Mouse (Mus musculus) liver, embryonic 14.5 days (tissue): Measurements from ENCODE around the gene Zfp445. TPM values are rescaled to one million over a fixed set of nuclear protein-coding genes. Genes with fewer than 3 reads are reported as not detected.

Experiments
- ATAC-seq: fragments of 200-750 bp; cut with Nextera tagmentation; 2 replicates; pipeline ENCODE4 v1.8.0; 2017; ENCODE audit warnings: moderate number of reproducible peaks, mild to moderate bottlenecking, moderate library complexity; ENCODE audit not compliant: insufficient read depth
- DNase-seq, 3 experiments: peaks; one replicate each; pipeline ENCODE4 v3.0.0-alpha.2; 2012 to 2013; ENCODE audit warnings: low read depth in 3 of 3, low spot score in 3 of 3
- H3K27ac ChIP-seq: fragments of 300-500 bp; sonication (generic); 2 replicates; pipeline ENCODE4 v1.5.1; 2014; ENCODE audit warnings: moderate library complexity, mild to moderate bottlenecking, control low read depth, inconsistent platforms
- H3K27me3 ChIP-seq: fragments of 300-500 bp; sonication (generic); 2 replicates; pipeline ENCODE4 v1.6.1; 2014; ENCODE audit warnings: mild to moderate bottlenecking, low read length, moderate library complexity; ENCODE audit not compliant: control insufficient read depth, insufficient read depth
- H3K36me3 ChIP-seq: fragments of 300-500 bp; sonication (generic); replicated peaks from 2 replicates; pipeline ENCODE4 v1.6.1; 2014; ENCODE audit warnings: low read depth; ENCODE audit not compliant: control insufficient read depth, insufficient read depth
- H3K4me1 ChIP-seq, 2 experiments: fragments of 200-500 bp in 1 of 2; fragments of 300-500 bp in 1 of 2; sonication (generic) in 1 of 2; replicated peaks; 2 replicates each; pipeline ENCODE4 v1.6.1; 2012 to 2014; ENCODE audit warnings: antibody characterized with exemption in 1 of 2, inconsistent platforms in 1 of 2, low read length in 1 of 2; ENCODE audit not compliant: control insufficient read depth in 2 of 2, insufficient read depth in 2 of 2
- H3K4me2 ChIP-seq: fragments of 300-500 bp; sonication (generic); 2 replicates; pipeline ENCODE4 v1.6.1; 2014; ENCODE audit warnings: low read depth, mild to moderate bottlenecking, control low read depth, moderate library complexity
- H3K4me3 ChIP-seq, 2 experiments: fragments of 200-500 bp in 1 of 2; fragments of 300-500 bp in 1 of 2; sonication (generic) in 1 of 2; 2 replicates each; pipeline ENCODE4 v1.5.1; 2012 to 2014; ENCODE audit warnings: low read depth in 2 of 2, low read length in 2 of 2, mild to moderate bottlenecking in 2 of 2, control low read depth in 1 of 2, inconsistent platforms in 1 of 2, moderate library complexity in 1 of 2; ENCODE audit not compliant: insufficient read depth in 1 of 2
- H3K9ac ChIP-seq: fragments of 300-500 bp; sonication (generic); replicated peaks from 2 replicates; pipeline ENCODE4 v1.6.1; 2014; ENCODE audit warnings: mild to moderate bottlenecking, control low read depth, moderate library complexity
- H3K9me3 ChIP-seq: fragments of 300-500 bp; sonication (generic); 2 replicates; pipeline ENCODE4 v1.6.1; 2016; ENCODE audit warnings: low read length, mixed read lengths; ENCODE audit not compliant: control insufficient read depth
- CTCF ChIP-seq: IDR thresholded peaks from 2 replicates; pipeline ENCODE4 v1.5.1; 2016; ENCODE audit warnings: antibody characterized with exemption, low read depth, control low read depth
- EP300 ChIP-seq: IDR thresholded peaks from 2 replicates; pipeline ENCODE4 v1.6.1; 2016; ENCODE audit warnings: antibody characterized with exemption, low read depth
- WGBS: fragments of 180-500 bp; shearing (Covaris S2); extraction: QIAGEN DNeasy Blood & Tissue Kit; methylation state at CpG from one replicate; pipeline ENCODE4 v1.1.7; 2014; ENCODE audit not compliant: insufficient replicate concordance; 5-methylcytosine and 5-hydroxymethylcytosine counted together
- polyA plus RNA-seq, 2 experiments: library from polyadenylated mRNA; depleted of rRNA in 1 of 2; stranded (reverse) in 1 of 2; unstranded in 1 of 2; fragments of >200 nt; fragmentation: Nextera tagmentation in 1 of 2; extraction: Ambion mirVana in 1 of 2; gene quantifications; 2 replicates each; pipeline versions ENCODE4 v1.2.1 to v1.2.3; 2012 to 2014

Zfp445 gene
- polyA plus RNA-seq, 2 experiments = 14.1 to 18.0 TPM

DNA sequence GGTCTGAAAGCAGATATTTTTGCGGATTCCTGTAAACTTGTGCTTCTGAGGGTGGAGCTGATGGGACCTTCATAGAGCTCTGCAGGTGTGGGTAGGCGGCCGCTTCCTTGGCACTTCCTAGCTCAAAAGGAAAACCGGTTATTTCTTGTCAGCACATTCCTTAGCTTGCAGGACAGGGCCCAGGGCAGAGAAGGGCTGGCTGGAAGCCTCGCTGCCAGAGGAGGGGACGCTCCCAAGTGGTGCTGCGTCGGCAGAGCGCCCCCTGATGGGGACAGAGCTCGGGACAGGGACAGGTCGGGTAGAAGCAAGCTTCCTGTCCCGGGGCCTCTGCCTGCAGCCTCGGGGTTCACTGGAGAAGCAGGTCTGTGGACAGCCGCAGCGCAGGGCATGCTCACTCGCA lies 28.1 kb downstream of the Zfp445 start:
- no peak overlapping the region for H3K4me3 ChIP-seq
- 30% methylated on average over 16 of the region's 16 CpGs for WGBS
- H3K9me3 ChIP-seq = no peaks in the 10 kb centered on the region
- no peak for ATAC-seq
- H3K36me3 ChIP-seq = no peaks in the 10 kb centered on the region
- H3K4me1 ChIP-seq = no peaks in the 10 kb centered on the region
- DNase-seq = no peak
- no peaks in the 10 kb centered on the region for H3K27me3 ChIP-seq
- H3K4me2 ChIP-seq = no peak overlapping the region
- TF ChIP-seq CTCF = peak; percentile 50
- no peak for TF ChIP-seq EP300
- H3K27ac ChIP-seq = no peak overlapping the region
- H3K9ac ChIP-seq = no peak overlapping the region

DNA sequence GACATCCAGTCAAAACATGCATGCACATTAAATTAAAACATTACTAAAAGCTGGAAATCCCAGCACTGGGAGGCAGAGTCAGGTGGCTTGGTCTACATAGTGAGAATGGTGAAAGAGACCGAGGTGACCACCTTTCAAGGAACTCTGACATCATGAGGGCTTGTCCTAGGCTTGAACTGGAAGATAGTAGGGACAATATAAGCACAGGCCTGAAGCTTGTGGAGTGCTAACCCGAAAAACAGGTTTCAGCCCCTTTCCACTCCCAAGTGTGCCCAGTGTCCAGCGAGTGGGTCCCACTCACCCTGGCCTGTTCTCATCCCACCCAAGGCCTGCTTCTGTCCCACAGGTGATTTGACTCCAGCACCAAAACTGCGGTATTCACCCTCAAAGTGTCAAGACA lies 28.6 kb downstream of the Zfp445 start:
- no peak for TF ChIP-seq EP300
- no peak for TF ChIP-seq CTCF
- H3K9ac ChIP-seq = no peak overlapping the region
- H3K4me3 ChIP-seq = no peak overlapping the region
- no peak overlapping the region for H3K4me2 ChIP-seq
- H3K27me3 ChIP-seq = no peaks in the 10 kb centered on the region
- H3K9me3 ChIP-seq = no peaks in the 10 kb centered on the region
- H3K4me1 ChIP-seq = no peaks in the 10 kb centered on the region
- H3K27ac ChIP-seq = no peak overlapping the region
- no peak for DNase-seq
- 65% methylated on average over 4 of the region's 4 CpGs for WGBS
- H3K36me3 ChIP-seq = no peaks in the 10 kb centered on the region
- no peak for ATAC-seq

DNA sequence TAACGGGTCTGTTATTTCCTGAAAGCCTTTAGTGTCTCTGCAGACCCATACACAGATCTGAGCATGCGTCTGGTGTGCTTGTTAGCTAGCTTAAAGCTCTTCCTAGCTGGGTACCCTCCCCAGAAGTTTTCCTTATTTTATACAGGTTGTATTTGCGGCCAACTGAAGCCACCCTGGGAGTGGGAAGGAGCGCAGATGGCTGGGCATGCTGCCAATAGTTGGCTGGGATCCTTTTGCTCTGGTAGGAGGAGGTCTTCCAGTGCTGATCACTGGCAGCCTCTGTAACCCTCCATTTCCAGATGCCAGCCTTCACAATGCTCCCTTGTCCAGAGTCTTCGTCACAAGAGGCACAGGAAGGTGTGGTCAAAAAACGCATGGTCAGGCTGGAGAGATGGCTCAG lies 29.0 kb downstream of the Zfp445 start:
- ATAC-seq = no peak
- Histone ChIP-seq H3K9me3 (no peaks in the 10 kb centered on the region), H3K4me1 (no peaks in the 10 kb centered on the region), H3K9ac (no peak overlapping the region), H3K27ac (no peak overlapping the region), H3K27me3 (no peaks in the 10 kb centered on the region), H3K36me3 (no peaks in the 10 kb centered on the region), H3K4me2 (no peak overlapping the region), H3K4me3 (no peak overlapping the region)
- no peak for DNase-seq
- no peak for TF ChIP-seq CTCF
- TF ChIP-seq EP300 = no peak
- 64% methylated on average over 6 of the region's 6 CpGs for WGBS

DNA sequence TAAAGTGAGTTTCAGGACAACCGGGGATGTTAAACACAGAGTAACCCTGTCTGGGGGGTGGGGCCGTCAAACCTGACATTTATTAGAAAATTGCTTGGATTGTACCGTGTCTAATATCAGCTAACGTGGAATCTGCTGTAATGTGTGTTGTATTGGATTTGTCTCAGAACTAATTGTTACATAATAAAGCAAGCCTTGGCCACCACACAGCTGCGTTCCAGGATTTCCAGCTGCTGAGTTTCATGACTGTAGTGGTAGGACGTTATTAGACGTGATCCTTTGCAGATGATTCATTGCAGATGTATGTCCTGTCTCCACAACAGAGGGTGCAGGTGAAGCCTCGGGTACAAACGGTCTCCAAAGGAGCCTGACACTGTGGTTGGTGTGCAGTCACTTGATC lies 29.7 kb downstream of the Zfp445 start:
- TF ChIP-seq EP300 (no peak), CTCF (no peak)
- Histone ChIP-seq H3K27ac (no peak overlapping the region), H3K27me3 (no peaks in the 10 kb centered on the region), H3K4me2 (no peak overlapping the region), H3K4me1 (no peaks in the 10 kb centered on the region), H3K36me3 (no peaks in the 10 kb centered on the region), H3K4me3 (no peak overlapping the region), H3K9ac (no peak overlapping the region), H3K9me3 (no peaks in the 10 kb centered on the region)
- DNase-seq (no peak), ATAC-seq (no peak)
- 72% methylated on average over 9 of the region's 9 CpGs for WGBS

DNA sequence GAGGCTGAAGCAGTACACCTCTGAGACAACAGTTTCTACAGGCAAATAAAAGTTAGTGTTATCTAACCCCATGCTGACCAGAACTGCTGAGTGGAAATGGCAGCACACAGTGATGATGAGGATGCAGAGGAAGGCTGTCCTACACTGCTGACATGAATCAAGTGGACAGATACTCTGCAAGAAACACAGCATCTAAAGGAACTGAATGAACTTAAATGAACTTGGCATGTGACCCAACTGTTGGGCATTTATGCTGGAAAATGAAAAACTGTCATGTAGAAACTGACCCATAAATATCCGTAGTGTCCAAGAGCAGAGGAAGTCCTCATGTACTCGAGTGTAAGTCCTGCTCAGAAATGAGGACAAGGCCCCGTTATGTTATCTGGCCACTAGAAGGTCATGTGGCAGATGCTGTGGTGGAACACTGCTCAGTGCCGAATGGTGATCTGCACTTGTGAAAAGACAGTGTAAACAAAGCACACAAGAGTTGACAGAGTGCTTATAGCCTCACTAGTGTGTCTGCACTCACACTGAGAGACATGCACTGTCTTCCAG lies 35.9 kb downstream of the Zfp445 start:
- Histone ChIP-seq H3K27me3 (no peaks in the 10 kb centered on the region), H3K4me3 (no peak overlapping the region), H3K9ac (no peak overlapping the region), H3K4me2 (no peak overlapping the region), H3K4me1 (no peaks in the 10 kb centered on the region), H3K36me3 (no peaks in the 10 kb centered on the region), H3K27ac (no peak overlapping the region), H3K9me3 (no peaks in the 10 kb centered on the region)
- WGBS = 53% methylated on average over 4 of the region's 4 CpGs
- ATAC-seq (no peak), DNase-seq (no peak)
- TF ChIP-seq EP300 = no peak
- no peak for TF ChIP-seq CTCF
